ENCODE assay signal across 23 mouse cellular contexts in the genomic region with DNA sequence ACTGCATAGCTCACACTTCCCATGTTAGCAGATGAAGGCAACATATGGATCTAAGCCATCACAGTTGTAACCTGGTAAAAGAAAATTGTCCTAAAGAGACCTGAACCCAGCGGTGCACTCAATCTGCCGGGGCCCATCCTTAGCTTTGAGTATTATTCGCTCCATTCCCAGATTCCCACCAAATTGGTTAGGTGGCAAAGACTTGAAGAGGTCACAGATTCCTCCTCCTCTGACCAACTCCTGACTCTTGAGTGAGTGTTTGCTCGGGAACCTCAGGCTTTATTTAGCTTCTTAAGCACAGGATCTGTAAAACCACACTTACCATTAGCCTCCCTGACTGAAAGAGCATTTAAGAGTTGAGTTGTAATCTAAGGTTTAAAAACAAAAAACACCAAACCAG. TPM values are rescaled to one million over a fixed set of nuclear protein-coding genes. Genes with fewer than 3 reads are reported as not detected.
DNase-seq lines count a peak whose midpoint lies in the region; ATAC-seq and TF ChIP-seq lines count a peak whose summit lies in the region.
"Had no signal": no experiment of that assay in that cellular context is flagged by ENCODE, and none has a peak within 500 bp of the region (broad histone marks: within the 10 kb centered on the region; RNA-seq: fewer than 3 reads in every experiment).

No protein-coding gene starts in this region.

- H3K4me2 ChIP-seq in embryonic facial prominence, embryonic 13.5 days = no peak overlapping the region
- H3K4me2 ChIP-seq: forebrain, embryonic 12.5 days; forebrain, embryonic 15.5 days; heart, embryonic 13.5 days; hindbrain, embryonic 14.5 days had no signal

- WGBS in embryonic facial prominence, embryonic 13.5 days = 82% methylated on average over 4 of the region's 4 CpGs
- 94% methylated on average over 4 of the region's 4 CpGs for WGBS in embryonic facial prominence, embryonic 10.5 days

- H3K27me3 ChIP-seq in embryonic facial prominence, embryonic 13.5 days = no peaks in the 10 kb centered on the region
- no peaks in the 10 kb centered on the region for H3K27me3 ChIP-seq in embryonic facial prominence, embryonic 10.5 days (replicated peaks; ENCODE audit: low read depth, poor library complexity, severe bottlenecking)
- H3K27me3 ChIP-seq: forebrain, embryonic 12.5 days; forebrain, embryonic 15.5 days; heart, embryonic 13.5 days had no signal

- no peak overlapping the region for H3K9ac ChIP-seq in embryonic facial prominence, embryonic 13.5 days
- H3K9ac ChIP-seq: forebrain, embryonic 12.5 days; forebrain, embryonic 15.5 days; heart, embryonic 13.5 days; hindbrain, embryonic 14.5 days had no signal

- TF ChIP-seq CTCF in cortical plate, adult 2 months (IDR thresholded peaks at IDR 0.05; ENCODE audit: extremely low read depth, insufficient read depth, low read length) = no peak

- no peaks in the 10 kb centered on the region for H3K36me3 ChIP-seq in embryonic facial prominence, embryonic 13.5 days
- H3K36me3 ChIP-seq in embryonic facial prominence, embryonic 10.5 days (replicated peaks) = no peaks in the 10 kb centered on the region
- H3K36me3 ChIP-seq: forebrain, embryonic 12.5 days; forebrain, embryonic 15.5 days; heart, embryonic 10.5 days had no signal

- no peak for ATAC-seq in embryonic facial prominence, embryonic 13.5 days (ENCODE audit: insufficient number of reproducible peaks, insufficient read depth, low FRiP score, low TSS enrichment, low read depth)
- ATAC-seq: forebrain, embryonic 15.5 days; hindbrain, postnatal 0 days had no signal

- no peak overlapping the region for H3K4me3 ChIP-seq in embryonic facial prominence, embryonic 13.5 days
- H3K4me3 ChIP-seq in embryonic facial prominence, embryonic 10.5 days = no peak overlapping the region
- H3K4me3 ChIP-seq in cortical plate, adult 2 months (ENCODE audit: insufficient read depth, low read length) = no peak overlapping the region
- H3K4me3 ChIP-seq: erythroblast, embryonic 14.5 days; forebrain, embryonic 12.5 days; forebrain, embryonic 15.5 days; heart, adult 2 months; heart, embryonic 10.5 days; heart, embryonic 13.5 days had no signal

- peak overlapping the region; percentile 29 for H3K27ac ChIP-seq in embryonic facial prominence, embryonic 13.5 days
- no peak overlapping the region for H3K27ac ChIP-seq in embryonic facial prominence, embryonic 10.5 days (replicated peaks)
- peak overlapping the region; percentile 37; the same call in 1 of the 2 replicates for H3K27ac ChIP-seq in cortical plate, adult 2 months (ENCODE audit: insufficient read depth, low read length)
- H3K27ac ChIP-seq: forebrain, embryonic 12.5 days; forebrain, embryonic 15.5 days; heart, embryonic 10.5 days; heart, embryonic 13.5 days; hindbrain, embryonic 14.5 days; hindbrain, postnatal 0 days had no signal

- no peak for TF ChIP-seq POLR2A in cortical plate, adult 2 months (IDR thresholded peaks at IDR 0.05; ENCODE audit: extremely low read depth, insufficient read depth, low read length)

- DNase-seq in embryonic facial prominence, embryonic 10.5 days (ENCODE audit: low spot score) = no peak
- DNase-seq in lung, postnatal 25 days (ENCODE audit: low spot score) = peak; percentile 60
- DNase-seq in lung, postnatal 4 days = no peak
- no peak for DNase-seq in right cerebral cortex, postnatal 36 days (ENCODE audit: low spot score in 2 of 2)
- no peak for DNase-seq in yolk sac, embryonic 10.5 days (ENCODE audit: low spot score)
- DNase-seq: adrenal gland, adult 2 months; adrenal gland, postnatal 14 days; cerebellum, adult 11 months; cerebellum, adult 8-10 months; cerebellum, postnatal 14 days; gastrocnemius, postnatal 36 days; heart, postnatal 14 days; heart, postnatal 4 days had no signal

- no peaks in the 10 kb centered on the region for H3K9me3 ChIP-seq in embryonic facial prominence, embryonic 13.5 days
- H3K9me3 ChIP-seq in embryonic facial prominence, embryonic 10.5 days = no peaks in the 10 kb centered on the region
- H3K9me3 ChIP-seq: forebrain, embryonic 15.5 days; heart, embryonic 10.5 days; heart, embryonic 13.5 days had no signal

- peaks cover 15% of the 10 kb centered on the region for H3K4me1 ChIP-seq in embryonic facial prominence, embryonic 13.5 days
- H3K4me1 ChIP-seq in embryonic facial prominence, embryonic 10.5 days = 0 out of 2 replicates have a peak, but pooled peaks cover 5% of the 10 kb centered on the region
- H3K4me1 ChIP-seq in cortical plate, adult 2 months (ENCODE audit: control insufficient read depth, insufficient read depth, low read length) = peaks cover 11% of the 10 kb centered on the region

RNA-seq across cellular contexts. Expression of gene Jmjd1c, which starts 23.3 kb away (rescaled TPM):
- 50.7 and 53.0 TPM in 2 replicates for polyA plus RNA-seq in embryonic facial prominence, embryonic 13.5 days (2015; fragmentation: Nextera tagmentation; extraction: Ambion mirVana)
- 33.1 and 34.9 TPM in 2 replicates for polyA plus RNA-seq in embryonic facial prominence, embryonic 10.5 days (2016; fragmentation: Nextera tagmentation; extraction: Ambion mirVana)
- polyA plus RNA-seq in cortical plate, adult 2 months (2012; rRNA removed) = 31.8 and 32.4 TPM in 2 replicates

RNA-seq across cellular contexts. Expression of gene Reep3, which starts 24.1 kb away (rescaled TPM):
- polyA plus RNA-seq in embryonic facial prominence, embryonic 13.5 days (2015; fragmentation: Nextera tagmentation; extraction: Ambion mirVana) = 46.3 and 51.3 TPM in 2 replicates
- polyA plus RNA-seq in embryonic facial prominence, embryonic 10.5 days (2016; fragmentation: Nextera tagmentation; extraction: Ambion mirVana) = 23.7 and 24.6 TPM in 2 replicates
- 23.5 and 26.4 TPM in 2 replicates for polyA plus RNA-seq in cortical plate, adult 2 months (2012; rRNA removed)
